Mouse (Mus musculus): Measurements from ENCODE around the gene Rxfp4.

Rxfp4 gene

DNA sequence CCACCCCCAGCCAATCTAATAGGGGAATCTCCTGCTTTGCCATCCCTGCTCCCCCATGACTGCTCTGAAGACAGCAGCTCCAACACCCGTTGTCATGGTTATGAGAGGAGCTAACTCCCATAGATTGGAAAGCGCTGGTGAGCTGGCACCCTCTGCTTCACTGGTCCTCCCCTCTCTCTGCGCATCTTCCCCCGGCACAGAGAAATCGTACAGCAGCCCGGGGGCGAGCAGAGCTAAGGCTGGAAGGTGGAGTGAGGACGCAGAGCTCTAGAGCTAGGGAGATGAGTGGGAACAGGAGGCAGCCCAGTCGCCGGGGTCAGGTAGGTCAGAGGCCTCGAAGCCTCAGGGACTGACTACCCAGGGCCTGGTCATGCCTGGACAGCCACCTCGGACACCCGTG, 23.7 kb downstream of the Rxfp4 start:
- no peak for DNase-seq (ENCODE audit: inconsistent age in 2 of 2, low spot score in 1 of 2)

DNA sequence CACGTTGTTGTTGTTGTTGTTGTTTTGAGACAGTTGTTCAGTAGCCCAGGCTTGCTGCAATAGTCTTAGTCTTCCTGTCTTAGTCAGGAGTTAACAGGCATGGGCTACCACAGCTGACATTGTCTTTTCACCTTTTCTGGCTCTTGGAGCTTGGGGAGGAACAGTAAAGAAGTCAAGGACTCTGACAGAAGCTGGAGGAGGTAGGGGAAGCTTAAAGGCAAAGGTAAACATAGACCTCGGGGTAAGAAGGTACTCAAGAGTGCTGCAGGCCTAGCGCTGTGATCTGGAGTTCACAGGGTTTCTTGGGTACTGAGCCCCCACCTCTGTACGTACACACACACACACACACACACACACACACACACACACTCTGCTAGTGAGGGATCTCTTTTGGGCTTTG, 24.2 kb downstream of the Rxfp4 start:
- no peak for DNase-seq (ENCODE audit: inconsistent age in 2 of 2, low spot score in 1 of 2)

DNA sequence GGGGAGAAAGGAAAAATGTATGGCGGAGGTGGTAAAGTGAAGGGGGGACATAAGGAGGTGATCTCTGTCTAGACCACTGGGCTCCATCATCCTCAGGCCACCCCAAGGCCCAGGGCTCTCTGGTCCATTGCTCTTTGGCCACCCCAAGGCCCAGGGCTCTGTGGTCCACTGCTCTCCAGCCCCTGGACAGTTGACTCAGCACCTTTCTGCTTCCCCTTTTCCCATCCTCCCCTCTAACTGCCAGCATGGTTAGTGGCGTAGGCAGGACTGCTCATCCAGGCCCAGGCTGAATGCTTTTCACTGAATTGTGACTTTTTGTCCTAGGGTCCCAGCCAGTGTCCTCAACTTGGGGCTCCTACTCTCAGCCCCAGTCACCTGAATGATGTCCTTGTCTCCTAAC, 25.4 kb downstream of the Rxfp4 start:
- no peak for DNase-seq (ENCODE audit: inconsistent age in 2 of 2, low spot score in 1 of 2)

DNA sequence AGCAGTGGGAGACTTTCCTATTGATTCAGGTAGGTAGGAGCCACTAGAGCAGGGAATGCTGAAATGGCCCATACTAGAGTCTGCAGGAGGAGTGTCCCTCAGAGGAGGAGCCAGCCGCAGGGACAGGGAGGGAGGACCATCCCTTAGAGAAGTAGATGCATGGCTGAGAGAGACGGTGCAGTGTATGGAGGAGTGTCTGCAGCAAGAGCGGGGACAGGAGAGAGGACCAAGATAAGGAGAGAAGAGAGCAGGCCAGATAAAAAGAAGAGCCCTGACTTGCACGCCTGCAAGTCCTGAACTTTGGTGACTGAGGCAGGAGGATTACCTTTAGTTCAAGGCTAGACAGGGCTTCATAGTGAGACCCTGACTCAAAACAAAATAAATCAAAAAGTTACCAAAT, 25.8 kb downstream of the Rxfp4 start:
- DNase-seq (ENCODE audit: inconsistent age in 2 of 2, low spot score in 1 of 2) = no peak

DNA sequence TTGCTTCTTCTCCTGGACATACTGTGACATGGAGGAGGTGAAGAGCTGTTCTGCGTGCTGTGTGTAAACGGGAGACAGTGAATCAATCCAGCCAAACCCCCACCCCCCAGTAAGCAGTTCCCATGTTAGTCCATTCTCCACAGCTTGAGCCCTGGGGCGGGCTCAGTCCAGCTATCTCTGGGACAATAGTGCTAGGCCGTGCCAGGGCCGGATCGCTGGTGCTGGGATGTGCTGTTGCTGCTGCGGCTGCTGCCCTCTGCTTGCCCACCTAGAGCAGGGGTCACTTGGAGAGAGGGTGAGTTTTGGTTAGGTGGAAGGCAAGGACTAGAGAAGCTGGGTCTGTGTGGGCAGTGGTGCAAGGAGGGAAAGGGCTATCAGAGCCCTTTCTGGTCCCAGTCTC, 26.6 kb downstream of the Rxfp4 start:
- DNase-seq (ENCODE audit: inconsistent age in 2 of 2, low spot score in 1 of 2) = no peak

DNA sequence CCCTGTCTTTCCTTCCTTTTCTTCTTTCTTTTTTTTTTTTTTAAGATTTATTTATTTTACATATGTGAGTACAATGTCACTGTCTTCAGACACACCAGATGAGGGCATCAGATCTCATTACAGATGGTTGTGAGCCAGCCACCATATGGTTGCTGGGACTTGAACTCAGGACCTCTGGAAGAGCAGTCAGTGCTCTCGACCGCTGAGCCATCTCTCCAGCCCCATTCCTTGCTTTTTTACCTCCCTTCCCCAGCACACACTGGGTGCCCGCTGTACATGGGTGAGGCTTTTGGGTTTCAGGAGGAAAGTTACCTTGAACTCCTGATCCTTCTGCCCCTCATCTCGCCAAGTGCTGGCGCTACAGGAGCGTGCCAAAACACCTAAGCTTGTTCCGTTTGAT, 27.4 kb downstream of the Rxfp4 start:
- no peak for DNase-seq (ENCODE audit: inconsistent age in 2 of 2, low spot score in 1 of 2)

DNA sequence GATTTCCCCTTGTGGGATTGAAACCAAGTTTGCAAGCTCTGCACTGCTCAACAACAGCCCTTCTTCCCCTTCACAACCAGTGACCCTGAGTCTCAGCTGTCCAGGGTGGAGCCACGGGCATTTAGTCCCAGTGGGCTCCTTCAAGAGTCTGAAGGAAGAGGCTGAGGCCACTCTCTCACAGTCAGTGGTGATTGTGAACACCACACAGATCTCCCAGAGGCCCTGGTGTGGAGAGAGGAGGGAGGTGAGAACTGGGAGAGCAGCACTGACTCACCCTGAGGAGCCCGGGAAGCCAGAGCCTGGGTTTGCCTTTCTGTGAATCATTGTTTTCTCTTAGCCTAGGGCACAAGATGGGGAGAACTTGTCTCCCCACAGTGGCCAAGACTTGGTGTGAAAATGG, 28.0 kb downstream of the Rxfp4 start:
- DNase-seq (ENCODE audit: inconsistent age in 2 of 2, low spot score in 1 of 2) = peak; percentile 35 to 41

DNA sequence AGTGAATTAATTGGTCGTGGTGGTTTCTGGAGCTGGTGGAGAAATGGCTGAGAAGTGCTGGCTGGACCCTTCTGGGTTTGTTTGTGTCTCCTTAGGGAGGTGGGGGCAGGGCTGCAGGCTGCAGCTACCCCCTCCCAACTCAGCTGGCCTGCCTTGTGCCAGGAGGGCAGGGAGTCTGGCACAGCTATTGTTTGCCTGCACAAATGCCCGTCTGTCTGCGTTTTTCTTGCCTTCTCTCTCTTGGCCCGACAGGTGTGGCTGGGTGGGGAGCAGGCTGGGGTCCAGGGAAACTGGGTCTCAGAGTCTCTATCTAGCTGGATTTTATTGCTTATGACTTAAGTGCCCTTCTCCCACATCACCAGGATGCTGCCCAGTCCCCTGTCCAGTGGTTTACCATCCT, 28.6 kb downstream of the Rxfp4 start:
- no peak for DNase-seq (ENCODE audit: inconsistent age in 2 of 2, low spot score in 1 of 2)

DNA sequence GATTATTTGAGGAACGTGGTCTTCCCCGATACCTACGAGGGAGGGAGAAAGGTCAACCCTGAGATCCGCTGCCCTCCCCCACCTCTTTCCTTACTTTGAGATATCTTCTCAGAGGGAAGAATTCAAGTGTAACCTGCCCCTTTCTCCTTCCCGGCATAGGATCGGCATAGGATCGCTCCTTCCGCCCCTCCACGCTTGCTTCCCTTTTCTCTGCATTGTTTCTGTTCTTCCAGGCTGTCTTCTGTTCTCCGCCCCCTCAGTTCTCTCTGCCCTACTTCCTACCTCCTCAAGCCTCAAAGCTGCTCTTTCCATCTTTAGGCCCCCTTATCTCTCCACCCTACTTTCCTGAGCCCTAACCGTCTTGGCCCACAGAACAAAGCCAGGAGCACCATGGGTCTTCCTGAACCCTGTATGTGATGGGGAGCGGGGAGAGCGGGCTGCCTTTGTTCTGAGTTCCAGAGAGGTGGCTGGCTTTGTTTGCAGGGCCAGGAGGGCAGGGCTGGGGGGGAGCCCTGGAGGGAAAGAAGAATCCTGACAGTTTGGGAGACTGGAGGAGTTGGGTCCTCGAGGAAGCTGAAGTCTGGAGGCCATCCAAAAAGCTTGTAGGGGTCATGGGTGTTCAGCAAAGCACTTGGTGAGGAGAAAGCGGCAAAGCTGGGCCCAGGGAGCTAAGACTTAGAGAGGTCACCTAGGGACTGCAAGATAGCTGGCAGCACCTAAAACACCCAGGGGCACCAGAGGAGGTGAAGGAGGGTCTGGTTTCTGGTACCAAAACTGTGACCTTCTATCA, 29.4 kb downstream of the Rxfp4 start:
- DNase-seq (ENCODE audit: inconsistent age in 2 of 2, low spot score in 1 of 2) = peak in 1 of 2 experiments; percentile 59

DNA sequence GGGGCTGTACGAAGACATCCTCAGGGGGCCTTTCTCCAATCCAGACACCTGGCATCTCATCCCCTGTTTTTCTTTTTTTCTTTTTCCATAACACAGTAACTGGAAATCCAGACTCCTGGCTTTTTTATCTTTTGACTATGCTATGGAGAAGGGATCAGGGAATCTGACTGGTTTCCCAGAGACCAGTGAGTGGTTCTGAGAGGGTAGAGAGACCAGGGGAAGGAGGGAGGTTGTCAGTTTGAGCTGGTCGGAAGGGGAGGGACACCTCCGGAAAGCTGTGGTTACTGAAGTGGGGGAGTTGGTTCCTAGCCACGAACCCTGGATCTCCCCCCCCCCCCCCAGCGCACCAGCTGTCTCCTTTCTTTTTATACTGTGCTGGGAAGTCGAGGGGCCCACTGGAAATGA, 30.0 kb downstream of the Rxfp4 start:
- peak; percentile 32 to 66 for DNase-seq (ENCODE audit: inconsistent age in 2 of 2, low spot score in 1 of 2)

DNA sequence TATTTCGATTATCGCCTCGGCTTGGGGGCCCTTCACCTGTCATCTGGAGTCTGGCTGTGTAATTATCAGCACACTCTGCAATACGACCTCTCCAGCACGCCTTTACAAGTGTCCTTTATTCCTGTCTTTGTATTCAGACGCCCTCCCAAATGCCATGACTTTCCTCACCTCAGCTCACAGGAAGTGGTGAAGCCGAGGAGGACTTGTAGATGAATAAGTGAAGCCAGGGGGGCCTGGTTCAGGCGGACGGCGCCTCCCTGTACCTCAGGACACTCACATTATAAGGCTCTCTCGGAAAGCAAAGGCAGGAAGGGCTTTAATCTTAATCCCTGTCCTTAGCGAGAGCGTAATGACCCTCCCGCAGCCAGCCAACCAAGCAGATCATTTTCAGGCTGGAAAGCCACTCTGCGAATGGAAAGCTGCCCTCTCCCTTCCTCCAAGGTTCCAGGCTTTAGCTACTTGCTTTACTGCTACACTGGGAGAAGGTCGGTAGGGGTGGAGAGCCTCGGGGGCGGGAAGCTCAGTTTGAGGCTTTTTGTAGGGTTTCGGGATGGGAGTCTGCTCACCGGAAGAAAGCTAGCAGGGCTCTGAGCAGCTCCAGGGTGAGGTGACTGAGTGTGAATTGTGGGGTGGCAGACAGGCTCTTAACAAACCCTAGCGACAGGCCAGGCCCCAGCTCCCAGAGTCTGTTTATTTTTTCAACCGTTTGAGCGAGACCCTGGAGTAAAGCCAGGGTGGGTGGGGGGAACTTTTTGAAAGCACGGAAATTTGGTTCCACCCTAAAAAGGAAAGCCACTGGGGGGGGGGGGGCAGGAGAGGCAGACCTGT, 30.6 kb downstream of the Rxfp4 start:
- DNase-seq (ENCODE audit: inconsistent age in 2 of 2, low spot score in 1 of 2) = peak; percentile 33 to 81

DNA sequence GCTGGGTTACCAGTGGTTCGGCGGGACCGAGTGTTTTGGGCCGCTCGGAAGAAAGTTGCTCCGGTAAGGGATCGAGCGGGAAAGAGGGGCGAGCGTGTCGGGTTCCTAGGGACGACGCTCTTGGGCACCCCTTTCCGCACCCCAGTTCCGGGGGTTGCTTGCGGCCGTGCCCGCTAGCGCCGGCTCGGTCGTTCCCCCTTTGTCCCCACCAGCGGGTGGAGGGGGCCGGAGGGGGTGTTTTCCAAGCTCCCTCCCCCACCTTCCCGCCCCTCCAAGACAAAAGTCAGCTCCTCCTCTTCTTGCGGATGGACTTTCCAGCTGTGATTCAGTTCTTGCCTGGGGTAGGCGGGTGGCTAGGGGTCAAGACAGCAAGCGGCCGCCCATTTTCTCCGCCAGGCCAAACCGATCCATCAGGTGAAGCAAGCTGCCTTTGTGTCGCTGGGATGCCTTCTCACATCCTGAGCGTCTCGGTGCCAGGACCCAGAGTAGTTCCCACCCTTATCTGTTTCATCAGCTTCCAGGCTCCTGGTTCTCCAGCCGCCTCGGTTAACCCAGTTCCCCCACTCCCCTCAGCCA, 31.3 kb downstream of the Rxfp4 start:
- peak in 1 of 2 experiments; percentile 68 for DNase-seq (ENCODE audit: inconsistent age in 2 of 2, low spot score in 1 of 2)

DNA sequence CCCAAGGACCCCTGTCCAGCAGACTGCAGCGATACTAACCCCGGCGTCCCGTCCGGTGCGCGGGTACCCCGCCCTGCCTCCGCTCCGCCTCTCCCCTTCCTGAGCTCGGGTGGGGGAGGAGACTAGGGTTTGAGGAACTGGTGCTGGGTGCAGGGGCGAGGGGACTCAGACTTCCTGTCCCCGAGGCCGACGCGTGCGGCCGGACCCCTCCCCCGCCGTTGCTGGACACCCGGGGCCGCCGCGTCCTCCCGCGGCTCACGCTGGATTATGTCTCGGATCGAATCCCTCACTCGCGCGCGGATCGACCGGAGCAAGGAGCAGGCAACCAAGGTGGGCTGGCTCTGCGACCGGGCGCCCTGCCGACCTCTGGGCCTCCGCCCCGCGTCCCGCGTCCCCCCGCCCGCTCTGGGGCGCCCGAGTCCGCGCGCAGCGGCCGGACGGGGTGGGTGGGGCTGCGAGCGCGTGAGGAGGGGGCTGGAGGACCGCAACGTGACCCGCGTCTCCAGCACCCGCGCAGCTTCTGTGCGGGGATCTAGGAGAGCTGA, 31.9 kb downstream of the Rxfp4 start:
- peak; percentile 76 to 87 for DNase-seq (ENCODE audit: inconsistent age in 2 of 2, low spot score in 1 of 2)

DNA sequence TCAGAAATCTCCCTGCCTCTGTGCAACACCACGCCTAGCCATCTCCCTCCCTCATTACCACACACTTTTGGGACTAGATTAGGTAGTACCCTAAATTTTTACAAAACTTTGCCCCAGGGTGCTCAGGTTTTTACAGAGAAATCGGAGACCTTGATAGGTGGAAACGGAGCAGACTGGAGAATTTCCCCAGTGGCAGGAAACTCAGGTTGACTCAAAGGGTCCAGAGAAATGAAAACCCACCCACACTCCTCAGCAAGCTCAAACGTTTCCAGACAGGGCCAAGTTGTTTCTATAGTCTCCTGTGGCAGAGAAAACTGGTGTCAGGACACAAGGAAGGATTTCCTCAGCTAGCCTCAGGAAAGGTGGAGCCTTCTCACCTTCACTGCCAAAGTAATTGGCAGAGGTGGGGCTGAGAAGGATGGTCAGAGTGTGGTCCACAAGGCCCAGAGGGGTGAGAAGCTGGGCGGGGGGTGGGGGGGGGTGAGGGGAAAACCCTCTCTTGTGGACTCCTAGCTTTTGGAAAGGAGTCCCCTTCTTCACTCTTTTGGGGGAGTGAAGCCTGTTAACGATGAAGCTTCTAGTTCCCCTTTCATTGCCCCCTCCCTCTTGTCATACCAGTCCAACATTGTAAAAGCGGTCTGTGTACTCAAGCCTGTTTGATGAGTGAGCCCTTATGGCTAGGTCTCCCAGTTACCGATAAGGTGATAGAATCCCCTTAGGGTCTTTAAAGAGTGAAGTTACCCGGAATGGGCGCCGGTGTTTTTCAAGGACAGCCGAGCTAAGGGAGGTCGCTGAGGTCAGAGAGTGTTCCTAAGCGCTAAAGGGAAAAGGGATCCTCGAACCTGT, 32.6 kb downstream of the Rxfp4 start:
- DNase-seq (ENCODE audit: inconsistent age in 2 of 2, low spot score in 1 of 2) = peak in 1 of 2 experiments; percentile 27

DNA sequence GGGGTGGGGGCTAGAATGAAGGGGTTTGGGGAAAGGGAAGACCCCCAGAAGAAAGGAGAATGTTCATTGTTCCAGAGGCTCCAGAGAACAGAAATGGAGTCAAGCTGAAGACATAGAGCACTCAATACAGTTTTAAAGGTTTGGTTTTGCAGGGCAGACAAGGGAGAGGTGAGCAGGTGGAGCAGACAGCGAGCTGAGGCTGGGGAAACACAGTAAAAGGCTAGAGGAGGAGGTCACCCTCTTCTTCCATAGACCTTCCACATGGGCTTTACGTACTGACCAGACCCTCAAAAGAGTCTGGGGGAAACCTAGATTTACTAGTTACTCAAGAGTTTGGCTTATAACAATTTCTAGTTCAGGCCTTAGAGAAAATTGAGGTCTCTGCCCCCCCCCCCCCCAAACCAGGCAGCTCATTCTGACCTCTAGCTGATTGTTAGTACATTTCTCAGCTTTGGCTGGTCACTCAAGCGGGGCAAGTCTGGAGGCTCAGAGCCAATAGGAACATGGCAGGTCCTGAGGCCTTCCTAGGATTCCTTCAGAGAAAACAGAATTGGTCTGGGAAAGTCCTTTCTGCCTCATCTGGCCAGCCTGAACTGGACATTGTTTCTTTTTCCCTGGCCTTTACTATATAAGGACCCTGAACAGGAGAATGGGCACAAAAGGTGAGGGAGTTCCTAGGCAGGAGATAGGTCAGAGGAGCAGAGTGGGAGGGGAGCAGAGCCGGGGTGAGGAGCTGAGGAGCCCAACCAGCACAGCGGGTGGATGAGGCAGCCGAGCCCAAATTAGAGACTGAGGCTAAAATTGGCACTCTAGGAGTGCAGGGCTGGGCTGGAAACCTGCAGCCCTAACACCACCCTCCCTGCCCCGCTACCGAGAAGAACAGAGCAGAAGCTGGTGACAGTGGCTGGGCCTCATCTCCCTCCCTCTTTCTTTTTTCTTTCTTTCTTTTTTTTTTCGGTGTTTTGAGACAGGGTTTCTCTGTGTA, 33.5 kb downstream of the Rxfp4 start:
- DNase-seq (ENCODE audit: inconsistent age in 2 of 2, low spot score in 1 of 2) = peak in 1 of 2 experiments; percentile 19

DNA sequence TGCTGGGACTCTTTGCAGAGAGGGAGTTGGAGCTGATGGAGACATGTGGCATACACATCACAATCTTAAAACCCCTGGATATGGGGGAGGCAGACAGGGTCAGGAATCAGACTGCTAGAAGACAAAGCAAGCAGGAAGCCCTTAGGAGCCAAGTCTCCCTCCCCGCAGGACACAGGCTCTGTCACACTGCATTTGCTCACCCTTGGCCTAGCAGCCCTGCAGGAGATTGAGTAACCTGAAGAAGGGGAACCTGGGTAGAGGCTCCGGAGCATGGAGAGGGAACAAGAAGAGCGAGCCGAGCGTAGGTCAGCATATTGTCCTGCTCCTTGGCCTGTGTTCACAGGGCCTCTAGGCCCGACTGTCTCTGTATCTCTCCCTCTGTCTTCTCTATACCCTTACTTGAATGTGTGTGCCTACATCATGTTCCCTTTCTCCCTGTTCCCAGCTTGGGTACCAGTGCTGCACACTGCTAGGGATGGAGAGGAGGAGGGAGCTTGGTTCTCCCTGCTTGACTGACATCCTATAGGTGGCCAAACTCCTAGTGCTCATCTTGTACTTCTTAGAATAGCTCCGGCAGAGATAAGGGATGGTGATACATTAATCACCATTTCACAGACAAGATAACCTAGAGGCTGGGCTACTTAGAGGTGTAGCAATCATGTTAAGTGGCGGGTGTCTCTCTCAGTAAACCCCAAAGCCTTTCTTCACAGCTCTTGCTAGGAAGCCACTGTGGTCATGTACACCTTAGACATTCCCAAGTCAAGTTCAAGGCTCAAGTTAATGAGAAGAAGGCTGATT, 34.7 kb downstream of the Rxfp4 start:
- DNase-seq (ENCODE audit: inconsistent age in 2 of 2, low spot score in 1 of 2) = no peak

DNA sequence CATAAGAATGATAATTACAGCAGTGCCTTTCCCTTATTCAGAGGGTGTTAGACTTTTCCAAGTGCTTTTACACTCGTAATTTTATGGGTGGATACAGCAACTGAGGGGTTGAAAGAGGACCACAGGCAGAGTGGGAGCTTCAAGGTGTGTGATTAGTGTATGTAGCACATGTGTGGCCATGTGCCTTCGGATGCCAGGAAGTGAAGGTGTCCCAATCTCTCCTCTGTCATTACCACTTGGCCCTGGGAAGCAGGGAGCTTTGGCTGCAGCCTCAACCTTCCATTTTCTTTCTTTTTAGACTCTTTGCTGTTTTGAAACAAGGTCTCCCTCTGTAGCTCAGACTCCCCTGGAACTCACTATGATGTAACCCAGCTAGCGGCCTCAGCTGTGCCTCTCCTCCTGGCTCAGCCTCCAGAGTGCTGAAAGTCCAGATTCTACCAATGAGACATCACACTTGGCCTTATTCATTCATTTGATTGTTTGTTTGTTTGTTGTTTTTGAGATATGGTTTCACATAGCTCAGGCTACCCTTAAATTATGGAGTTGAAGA, 35.9 kb downstream of the Rxfp4 start:
- DNase-seq (ENCODE audit: inconsistent age in 2 of 2, low spot score in 1 of 2) = no peak

DNA sequence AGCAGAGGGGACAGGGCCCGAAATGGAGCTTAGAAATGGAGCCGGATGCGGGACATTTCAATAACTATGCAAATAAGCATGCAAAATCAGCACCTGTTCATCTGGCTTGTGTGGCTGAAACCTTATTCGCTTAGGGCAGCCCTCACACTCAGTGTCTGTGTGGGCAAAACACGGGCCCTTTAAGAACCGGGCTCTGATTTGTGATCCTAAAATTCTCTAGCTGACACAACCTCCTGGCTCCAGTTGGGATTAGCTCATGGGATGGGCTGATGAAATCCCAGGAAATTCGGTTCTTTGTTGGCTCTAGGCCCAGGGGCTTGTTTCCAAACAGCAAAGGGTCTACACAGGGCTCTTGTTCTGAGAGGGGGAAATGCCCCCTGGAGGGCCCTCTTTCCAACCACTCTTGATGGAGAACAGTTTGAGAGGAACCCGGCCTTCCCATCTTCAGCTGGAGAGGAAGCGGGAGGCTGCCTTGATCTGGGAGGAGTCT, 37.0 kb downstream of the Rxfp4 start:
- DNase-seq (ENCODE audit: inconsistent age in 2 of 2, low spot score in 1 of 2) = peak in 1 of 2 experiments; percentile 65
